Mouse (Mus musculus) midbrain, embryonic 15.5 days (tissue): ENCODE data around the gene Hdhd3. TPM values are rescaled to one million over a fixed set of nuclear protein-coding genes. Genes with fewer than 3 reads are reported as not detected.
"Not testable (repeated sequence)": the region's sequence is repeated elsewhere in the genome, so short reads cannot be mapped to it uniquely, and the experiment has no call there.

ENCODE experiments used
- ATAC-seq: fragments of 200-750 bp; cut with Nextera tagmentation; replicated peaks from 2 replicates; pipeline ENCODE4 v1.8.0; 2017; ENCODE audit warnings: moderate TSS enrichment
- H3K27ac ChIP-seq: fragments of 300-500 bp; sonication (generic); 2 replicates; pipeline ENCODE4 v1.5.1; 2015; ENCODE audit warnings: mild to moderate bottlenecking, inconsistent platforms
- H3K27me3 ChIP-seq: fragments of 300-500 bp; sonication (generic); replicated peaks from 2 replicates; pipeline ENCODE4 v1.6.1; 2015; ENCODE audit warnings: inconsistent platforms
- H3K36me3 ChIP-seq: fragments of 300-500 bp; sonication (generic); replicated peaks from 2 replicates; pipeline ENCODE4 v1.6.1; 2015; ENCODE audit warnings: inconsistent platforms
- H3K4me1 ChIP-seq: fragments of 300-500 bp; sonication (generic); 2 replicates; pipeline ENCODE4 v1.6.1; 2015; ENCODE audit warnings: inconsistent platforms
- H3K4me2 ChIP-seq: fragments of 300-500 bp; sonication (generic); 2 replicates; pipeline ENCODE4 v1.6.1; 2015; ENCODE audit warnings: inconsistent platforms, mild to moderate bottlenecking, moderate library complexity
- H3K4me3 ChIP-seq: fragments of 300-500 bp; sonication (generic); 2 replicates; pipeline ENCODE4 v1.5.1; 2015; ENCODE audit warnings: mild to moderate bottlenecking, inconsistent platforms
- H3K9ac ChIP-seq: fragments of 300-500 bp; sonication (generic); 2 replicates; pipeline ENCODE4 v1.6.1; 2015; ENCODE audit warnings: mild to moderate bottlenecking, inconsistent platforms
- H3K9me3 ChIP-seq: fragments of 300-500 bp; sonication (generic); 2 replicates; pipeline ENCODE4 v1.6.1; 2016; ENCODE audit warnings: inconsistent platforms
- WGBS: fragments of 180-500 bp; shearing (Covaris S2); methylation state at CpG from one replicate; pipeline ENCODE4 v1.1.7; 2015; ENCODE audit warnings: mixed read lengths; 5-methylcytosine and 5-hydroxymethylcytosine counted together
- polyA plus RNA-seq: library from polyadenylated mRNA; unstranded; fragments of >200 nt; fragmentation: Nextera tagmentation; extraction: Ambion mirVana; gene quantifications from 2 replicates; pipeline ENCODE4 v1.2.1, GENCODE M21; 2015

Gene Hdhd3
- polyA plus RNA-seq, 1 experiment from 2014 or later, result 12.7 TPM

GRCm38 (mm10) chr4:62485450-62486161 lies 17.7 kb downstream of the Hdhd3 start:
- 88% methylated on average over 8 of the region's 8 CpGs for WGBS
- no peaks in the 10 kb centered on the region for H3K9me3 ChIP-seq
- no peaks in the 10 kb centered on the region for H3K36me3 ChIP-seq
- H3K4me2 ChIP-seq, result no peak overlapping the region
- H3K27ac ChIP-seq, result no peak overlapping the region
- H3K9ac ChIP-seq, result no peak overlapping the region
- no peaks in the 10 kb centered on the region for H3K4me1 ChIP-seq
- no peaks in the 10 kb centered on the region for H3K27me3 ChIP-seq
- no peak for ATAC-seq
- H3K4me3 ChIP-seq, result no peak overlapping the region

- Histone ChIP-seq H3K4me1 (peaks cover 3% of the 10 kb centered on the region), H3K4me2 (no peak overlapping the region), H3K4me3 (no peak overlapping the region), H3K27me3 (peaks cover 3% of the 10 kb centered on the region; the same call in 1 of the 2 replicates), H3K27ac (no peak overlapping the region), H3K9ac (no peak overlapping the region), H3K9me3 (no peaks in the 10 kb centered on the region), H3K36me3 (no peaks in the 10 kb centered on the region)
- WGBS, result 77% methylated on average over 3 of the region's 3 CpGs
- ATAC-seq, result no peak
These were observed 18.3 kb downstream of the Hdhd3 start for GRCm38 (mm10) chr4:62484928-62485327.

GRCm38 (mm10) chr4:62480709-62481605 lies 22.3 kb downstream of the Hdhd3 start:
- Histone ChIP-seq H3K4me2 (no peak overlapping the region), H3K27ac (no peak overlapping the region), H3K9me3 (no peaks in the 10 kb centered on the region), H3K36me3 (no peaks in the 10 kb centered on the region), H3K4me1 (peaks cover 11% of the 10 kb centered on the region), H3K27me3 (peaks cover 23% of the 10 kb centered on the region), H3K4me3 (no peak overlapping the region), H3K9ac (no peak overlapping the region)
- WGBS, result 50% methylated on average over 10 of the region's 10 CpGs
- peak; percentile 24; the same call in 1 of the 2 replicates for ATAC-seq

- Histone ChIP-seq H3K4me3 (peak within 1 kb of the TSS; percentile 39), H3K9me3 (no peaks in the 10 kb centered on the region), H3K36me3 (no peaks in the 10 kb centered on the region), H3K9ac (peak within 1 kb of the TSS; percentile 27; the same call in 1 of the 2 replicates), H3K27ac (no peak within 1 kb of the TSS), H3K4me2 (peak within 1 kb of the TSS; percentile 65), H3K4me1 (peaks cover 11% of the 10 kb centered on the region), H3K27me3 (peaks cover 23% of the 10 kb centered on the region)
- 3% methylated on average over 71 of the region's 71 CpGs for WGBS
- peak; percentile 84 for ATAC-seq
These were observed 23.1 kb downstream of the Hdhd3 start, which contains the start of gene Bspry for GRCm38 (mm10) chr4:62479937-62480708. Gene Bspry, plus strand, starts transcription at chr4:62480053.

- Histone ChIP-seq H3K4me1 (peaks cover 11% of the 10 kb centered on the region), H3K9ac (peak overlapping the region; percentile 27; the same call in 1 of the 2 replicates), H3K4me2 (peak overlapping the region; percentile 65), H3K27me3 (peaks cover 23% of the 10 kb centered on the region), H3K4me3 (peak overlapping the region; percentile 39)
- 13% methylated on average over 11 of the region's 11 CpGs for WGBS
- not testable (repeated sequence) for H3K27ac ChIP-seq, ATAC-seq, H3K9me3 ChIP-seq, H3K36me3 ChIP-seq
These were observed 23.7 kb downstream of the Hdhd3 start for GRCm38 (mm10) chr4:62479593-62479936.

GRCm38 (mm10) chr4:62477542-62478244 lies 25.6 kb downstream of the Hdhd3 start:
- WGBS, result 86% methylated on average over 6 of the region's 6 CpGs
- no peaks in the 10 kb centered on the region for H3K9me3 ChIP-seq
- no peak for ATAC-seq
- no peak overlapping the region for H3K4me3 ChIP-seq
- no peak overlapping the region for H3K27ac ChIP-seq
- H3K4me2 ChIP-seq, result no peak overlapping the region
- peaks cover 23% of the 10 kb centered on the region for H3K27me3 ChIP-seq
- no peaks in the 10 kb centered on the region for H3K36me3 ChIP-seq
- H3K4me1 ChIP-seq, result peaks cover 11% of the 10 kb centered on the region
- no peak overlapping the region for H3K9ac ChIP-seq

- WGBS, result 95% methylated on average over 6 of the region's 6 CpGs
- Histone ChIP-seq H3K4me1 (peaks cover 11% of the 10 kb centered on the region), H3K4me3 (no peak overlapping the region), H3K27ac (no peak overlapping the region), H3K27me3 (peaks cover 23% of the 10 kb centered on the region), H3K9me3 (no peaks in the 10 kb centered on the region), H3K9ac (no peak overlapping the region), H3K4me2 (no peak overlapping the region), H3K36me3 (no peaks in the 10 kb centered on the region)
- ATAC-seq, result no peak
These were observed 27.5 kb downstream of the Hdhd3 start for GRCm38 (mm10) chr4:62475793-62476192.

GRCm38 (mm10) chr4:62475131-62475530 lies 28.1 kb downstream of the Hdhd3 start:
- H3K27ac ChIP-seq, result no peak overlapping the region
- no peak for ATAC-seq
- H3K9ac ChIP-seq, result no peak overlapping the region
- peaks cover 21% of the 10 kb centered on the region for H3K27me3 ChIP-seq
- H3K9me3 ChIP-seq, result no peaks in the 10 kb centered on the region
- H3K4me2 ChIP-seq, result no peak overlapping the region
- no peaks in the 10 kb centered on the region for H3K36me3 ChIP-seq
- no peak overlapping the region for H3K4me3 ChIP-seq
- 90% methylated on average over 2 of the region's 2 CpGs for WGBS
- peaks cover 13% of the 10 kb centered on the region for H3K4me1 ChIP-seq

GRCm38 (mm10) chr4:62472071-62472470 lies 31.2 kb downstream of the Hdhd3 start:
- Histone ChIP-seq H3K4me2 (no peak overlapping the region), H3K4me1 (peaks cover 7% of the 10 kb centered on the region; the same call in 1 of the 2 replicates), H3K4me3 (no peak overlapping the region), H3K36me3 (no peaks in the 10 kb centered on the region), H3K9ac (no peak overlapping the region), H3K9me3 (no peaks in the 10 kb centered on the region), H3K27me3 (no peaks in the 10 kb centered on the region), H3K27ac (no peak overlapping the region)
- ATAC-seq, result no peak
- 97% methylated on average over 2 of the region's 2 CpGs for WGBS

GRCm38 (mm10) chr4:62470598-62471051 lies 32.6 kb downstream of the Hdhd3 start, which contains the start of gene Wdr31:
Gene Wdr31, minus strand, starts transcription at chr4:62470896.
- ATAC-seq, result peak; percentile 98
- Histone ChIP-seq H3K4me3 (peak within 1 kb of the TSS; percentile 66), H3K27me3 (no peaks in the 10 kb centered on the region), H3K9me3 (no peaks in the 10 kb centered on the region), H3K27ac (peak within 1 kb of the TSS; percentile 74), H3K36me3 (no peaks in the 10 kb centered on the region), H3K9ac (peak within 1 kb of the TSS; percentile 68), H3K4me1 (peaks cover 7% of the 10 kb centered on the region; the same call in 1 of the 2 replicates), H3K4me2 (peak within 1 kb of the TSS; percentile 69)
- WGBS, result under 1% methylated on average over 30 of the region's 30 CpGs

- Histone ChIP-seq H3K9ac (no peak overlapping the region), H3K4me1 (peaks cover 7% of the 10 kb centered on the region; the same call in 1 of the 2 replicates), H3K27me3 (no peaks in the 10 kb centered on the region), H3K9me3 (no peaks in the 10 kb centered on the region), H3K4me3 (no peak overlapping the region), H3K4me2 (no peak overlapping the region), H3K36me3 (no peaks in the 10 kb centered on the region; the same call in 1 of the 2 replicates), H3K27ac (no peak overlapping the region)
- 91% methylated on average over 1 of the region's 1 CpGs for WGBS
- no peak for ATAC-seq
These were observed 35.1 kb downstream of the Hdhd3 start for GRCm38 (mm10) chr4:62468158-62468557.
